Mouse (Mus musculus) cerebellum, adult 2 months (tissue): Measurements from ENCODE around the gene Aes.

Experiments
- CTCF ChIP-seq: fragments of 200-500 bp; IDR thresholded peaks from 2 replicates; pipeline ENCODE4 v1.5.1; 2011; ENCODE audit warnings: low read depth, mild to moderate bottlenecking, control low read depth, low read length, moderate library complexity, borderline replicate concordance; ENCODE audit not compliant: insufficient read depth
- POLR2A ChIP-seq: fragments of 200-500 bp; IDR thresholded peaks from 2 replicates; pipeline ENCODE4 v1.6.1; 2011; ENCODE audit warnings: low read length, control low read depth, borderline replicate concordance; ENCODE audit not compliant: insufficient read depth

DNA sequence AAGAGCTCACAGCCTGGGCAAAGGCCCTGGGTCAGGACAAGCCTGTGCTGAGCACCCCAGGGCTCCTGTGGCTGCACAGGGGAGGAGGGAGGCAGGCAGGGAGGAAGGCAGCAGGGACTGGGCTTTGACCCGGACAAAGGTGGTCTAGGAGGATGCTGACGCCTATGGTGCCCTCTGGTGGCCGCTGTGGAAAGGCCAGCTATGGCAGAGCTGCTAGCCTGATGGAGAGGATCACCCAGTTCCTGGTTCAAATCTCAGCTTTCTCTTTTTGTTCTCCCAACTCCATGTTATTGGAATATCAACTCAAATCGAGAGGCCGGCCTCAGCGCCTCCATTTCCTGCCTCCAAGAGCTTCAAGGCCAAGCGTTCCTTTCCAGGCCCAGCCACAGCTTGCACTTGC lies 9.0 kb upstream of the Aes start:
- TF ChIP-seq CTCF = peak; percentile 72
- no peak for TF ChIP-seq POLR2A
